Mouse (Mus musculus) MEL-GATA-1-ER (cell line): ENCODE measurements around the gene Elfn2.

ENCODE experiments used
- DNase-seq: peaks from one replicate; pipeline ENCODE4 v3.0.0-alpha.2; 2012; ENCODE audit warnings: low read depth; ENCODE audit errors: extremely low read depth

The Elfn2 gene

GRCm38 (mm10) chr15:78718290-78719250 lies at the start of gene Elfn2:
Elfn2 (minus strand) TSS chr15:78718771.
- DNase-seq = no peak

- DNase-seq = no peak
These were observed 45.1 kb upstream of the Elfn2 start for GRCm38 (mm10) chr15:78763704-78764103.

- no peak for DNase-seq
These were observed 44.6 kb upstream of the Elfn2 start for GRCm38 (mm10) chr15:78763210-78763609.

GRCm38 (mm10) chr15:78761112-78761511 lies 42.5 kb upstream of the Elfn2 start:
- no peak for DNase-seq

GRCm38 (mm10) chr15:78758132-78758531 lies 39.6 kb upstream of the Elfn2 start:
- no peak for DNase-seq

- no peak for DNase-seq
These were observed 37.6 kb upstream of the Elfn2 start for GRCm38 (mm10) chr15:78755966-78756725.

- no peak for DNase-seq
These were observed 36.7 kb upstream of the Elfn2 start for GRCm38 (mm10) chr15:78755226-78755625.

GRCm38 (mm10) chr15:78754144-78754543 lies 35.6 kb upstream of the Elfn2 start:
- DNase-seq = no peak

- no peak for DNase-seq
These were observed 34.4 kb upstream of the Elfn2 start for GRCm38 (mm10) chr15:78752991-78753390.

GRCm38 (mm10) chr15:78750608-78751350 lies 32.2 kb upstream of the Elfn2 start:
- no peak for DNase-seq

- DNase-seq = no peak
These were observed 31.3 kb upstream of the Elfn2 start for GRCm38 (mm10) chr15:78749855-78750254.

GRCm38 (mm10) chr15:78744206-78744605 lies 25.6 kb upstream of the Elfn2 start:
- no peak for DNase-seq

GRCm38 (mm10) chr15:78742831-78743230 lies 24.3 kb upstream of the Elfn2 start:
- DNase-seq = no peak

GRCm38 (mm10) chr15:78740662-78741061 lies 22.1 kb upstream of the Elfn2 start:
- no peak for DNase-seq

GRCm38 (mm10) chr15:78737146-78737545 lies 18.6 kb upstream of the Elfn2 start:
- no peak for DNase-seq

- no peak for DNase-seq
These were observed 18.1 kb upstream of the Elfn2 start for GRCm38 (mm10) chr15:78736681-78737100.

- no peak for DNase-seq
These were observed 17.6 kb upstream of the Elfn2 start for GRCm38 (mm10) chr15:78736181-78736579.

- DNase-seq = no peak
These were observed 17.0 kb upstream of the Elfn2 start for GRCm38 (mm10) chr15:78735431-78736180.

- DNase-seq = no peak
These were observed 13.3 kb upstream of the Elfn2 start for GRCm38 (mm10) chr15:78731830-78732229.

GRCm38 (mm10) chr15:78730315-78731049 lies 11.9 kb upstream of the Elfn2 start:
- no peak for DNase-seq
